Mouse (Mus musculus): ENCODE measurements around the gene Kcna5. TPM values are rescaled to one million over a fixed set of nuclear protein-coding genes. Genes with fewer than 3 reads are reported as not detected.

Gene Kcna5
- not detected in 3 replicates for total RNA-seq (2017)

DNA sequence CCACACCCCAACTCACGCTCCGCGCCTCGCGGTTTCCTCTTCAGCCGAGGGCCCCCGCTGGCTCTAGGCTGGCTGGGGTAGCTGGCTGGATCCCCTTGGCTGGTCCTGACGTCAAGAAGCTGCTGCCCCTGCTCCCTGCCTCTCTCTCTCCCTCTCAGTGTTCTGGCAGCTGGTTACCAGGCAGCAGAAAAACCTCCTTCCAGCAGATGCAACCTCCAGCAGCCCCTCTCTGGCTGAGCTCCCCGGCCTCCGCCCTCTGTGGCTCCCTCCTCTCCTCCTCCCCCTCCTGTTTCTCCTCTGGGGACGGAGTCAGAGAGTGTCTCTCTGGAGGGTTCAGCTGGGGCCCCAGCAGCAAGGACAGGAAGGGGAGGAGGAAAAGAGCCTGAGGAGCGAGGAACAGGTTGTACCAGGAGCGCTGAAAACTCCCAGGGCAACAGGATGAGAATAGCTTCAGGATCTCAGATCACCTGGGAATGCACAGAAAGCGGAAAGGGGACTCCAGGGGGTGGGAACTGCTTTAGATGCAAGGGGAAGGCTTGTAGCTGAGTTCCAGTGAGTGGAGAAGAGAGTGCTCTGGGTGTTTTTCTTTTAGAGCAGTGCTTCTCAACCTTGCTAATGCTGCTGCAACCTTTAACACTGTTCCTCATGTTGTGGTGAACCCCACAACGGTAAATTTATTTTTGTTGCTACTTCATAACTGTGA is at the start of gene Kcna5:
Gene Kcna5 (minus strand): TSS at position 205 of the 703 bp plus-strand sequence.
- no peak for ATAC-seq (replicated peaks; ENCODE audit: insufficient number of reproducible peaks, low FRiP score, low TSS enrichment, poor library complexity, severe bottlenecking)

DNA sequence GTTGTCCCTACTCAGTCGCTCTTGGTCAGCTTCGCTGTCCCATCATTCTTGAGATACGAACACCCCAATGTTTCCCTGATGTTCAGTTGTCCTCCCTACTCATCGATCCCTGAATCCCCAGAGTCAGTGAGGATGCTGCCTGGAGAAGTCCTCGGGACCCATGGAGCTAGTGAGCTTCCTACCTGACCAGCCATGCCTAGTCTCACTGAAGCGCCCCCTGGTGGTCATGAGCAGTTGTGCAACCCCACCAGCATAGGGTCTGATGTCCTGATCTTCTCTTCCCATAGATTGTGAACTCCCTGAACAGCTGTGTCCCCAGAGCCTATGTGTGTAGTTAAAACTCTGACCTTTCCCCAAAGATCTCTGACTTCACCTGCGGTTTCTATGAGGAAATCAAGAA is 47.9 kb upstream of the Kcna5 start:
- ATAC-seq (replicated peaks; ENCODE audit: insufficient number of reproducible peaks, low FRiP score, low TSS enrichment, poor library complexity, severe bottlenecking), result no peak

DNA sequence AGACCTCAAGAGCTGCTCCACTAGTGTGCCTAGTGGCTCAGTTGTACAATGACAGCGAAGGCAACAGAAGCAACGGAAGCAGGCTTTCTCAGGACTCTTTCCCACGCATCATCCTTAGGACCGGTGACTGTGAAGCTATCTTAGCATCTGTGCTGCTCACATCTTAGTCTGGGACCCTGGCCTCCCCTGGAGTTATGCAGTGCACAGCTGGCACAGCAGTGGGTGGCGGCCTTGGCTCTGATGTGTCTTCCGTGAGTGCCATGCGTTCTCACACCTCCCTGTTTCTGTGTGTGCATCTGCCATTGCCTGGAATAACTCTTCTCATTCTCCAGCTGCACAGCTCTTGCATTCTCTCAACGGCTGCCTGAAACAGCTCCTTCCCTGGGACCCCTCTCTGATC is 46.4 kb upstream of the Kcna5 start:
- ATAC-seq (replicated peaks; ENCODE audit: insufficient number of reproducible peaks, low FRiP score, low TSS enrichment, poor library complexity, severe bottlenecking), result no peak

DNA sequence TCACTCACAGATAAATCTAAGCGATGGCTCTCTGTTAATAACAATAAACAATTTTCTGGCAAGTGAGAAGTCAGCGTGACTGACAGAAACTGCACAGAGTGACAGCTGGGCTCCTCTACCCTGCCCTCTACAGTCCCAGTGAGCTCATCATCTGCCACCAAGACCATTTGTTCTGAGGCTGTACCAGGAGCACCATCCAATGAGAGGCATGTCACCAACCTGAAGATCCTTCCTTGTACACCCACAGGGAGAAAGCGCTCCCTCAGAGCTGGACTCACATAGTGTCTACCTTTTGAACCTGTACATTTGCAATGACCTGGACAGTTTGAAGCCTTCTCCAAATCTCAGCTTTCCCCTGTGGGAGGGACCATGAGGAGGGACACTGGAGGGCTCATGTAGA is 45.4 kb upstream of the Kcna5 start:
- no peak for ATAC-seq (replicated peaks; ENCODE audit: insufficient number of reproducible peaks, low FRiP score, low TSS enrichment, poor library complexity, severe bottlenecking)

DNA sequence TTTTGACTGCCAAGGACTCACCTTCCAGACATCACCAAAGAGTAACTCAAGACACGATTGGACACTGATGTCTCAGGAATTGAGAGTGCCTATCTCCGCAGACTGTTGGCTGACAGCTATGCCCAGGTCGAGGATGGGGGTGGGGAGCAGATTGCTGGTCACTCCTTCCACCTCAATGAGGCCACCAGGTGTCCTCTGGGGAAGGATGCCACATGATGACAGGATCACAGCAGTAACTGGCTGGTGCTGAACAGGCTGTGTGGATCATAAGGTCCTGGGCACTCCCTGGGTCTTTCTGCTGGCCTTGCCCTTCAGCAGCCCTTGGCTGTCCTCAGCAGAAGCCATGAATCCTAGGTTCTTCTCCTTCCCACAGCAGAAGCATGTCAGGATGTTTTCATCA is 42.2 kb upstream of the Kcna5 start:
- ATAC-seq (replicated peaks; ENCODE audit: insufficient number of reproducible peaks, low FRiP score, low TSS enrichment, poor library complexity, severe bottlenecking), result no peak

DNA sequence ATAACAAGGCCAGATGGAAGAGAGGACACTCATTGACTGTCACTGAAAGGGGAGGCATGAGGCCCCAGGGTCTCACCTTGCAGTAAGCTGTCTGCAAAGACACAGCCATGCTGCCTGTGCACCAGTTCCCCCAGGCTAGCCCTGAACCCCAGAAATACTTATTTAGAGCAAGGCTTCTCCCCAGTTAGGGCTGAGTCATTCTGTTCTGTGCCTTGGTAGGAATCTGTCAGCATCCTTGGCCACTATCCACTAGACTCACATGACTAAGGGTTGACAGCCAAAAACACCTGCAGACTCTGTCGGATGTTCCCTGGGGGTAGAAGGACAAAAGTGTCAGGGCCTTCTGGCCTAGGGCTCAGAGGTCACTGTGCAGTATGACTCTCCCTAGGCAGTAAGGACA is 41.4 kb upstream of the Kcna5 start:
- ATAC-seq (replicated peaks; ENCODE audit: insufficient number of reproducible peaks, low FRiP score, low TSS enrichment, poor library complexity, severe bottlenecking), result no peak

DNA sequence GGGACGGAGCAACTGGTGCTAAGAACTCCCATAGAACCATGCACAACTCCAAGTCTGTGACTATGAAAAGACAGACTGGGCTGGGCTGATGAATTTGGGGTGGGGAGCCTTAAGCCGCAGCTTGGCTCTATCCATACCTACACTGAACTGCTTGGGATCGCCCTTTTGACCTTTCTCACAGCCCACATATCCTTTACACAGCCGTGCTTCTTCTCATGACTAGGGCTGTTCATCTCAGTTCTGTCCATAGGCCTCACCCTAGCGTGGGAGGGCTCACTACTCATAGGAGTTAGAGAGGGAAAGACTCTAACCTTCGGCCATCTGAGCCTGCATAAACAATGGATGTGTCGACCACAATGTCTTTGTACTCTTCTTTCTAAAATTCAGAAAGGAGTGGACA is 39.6 kb upstream of the Kcna5 start:
- no peak for ATAC-seq (replicated peaks; ENCODE audit: insufficient number of reproducible peaks, low FRiP score, low TSS enrichment, poor library complexity, severe bottlenecking)

DNA sequence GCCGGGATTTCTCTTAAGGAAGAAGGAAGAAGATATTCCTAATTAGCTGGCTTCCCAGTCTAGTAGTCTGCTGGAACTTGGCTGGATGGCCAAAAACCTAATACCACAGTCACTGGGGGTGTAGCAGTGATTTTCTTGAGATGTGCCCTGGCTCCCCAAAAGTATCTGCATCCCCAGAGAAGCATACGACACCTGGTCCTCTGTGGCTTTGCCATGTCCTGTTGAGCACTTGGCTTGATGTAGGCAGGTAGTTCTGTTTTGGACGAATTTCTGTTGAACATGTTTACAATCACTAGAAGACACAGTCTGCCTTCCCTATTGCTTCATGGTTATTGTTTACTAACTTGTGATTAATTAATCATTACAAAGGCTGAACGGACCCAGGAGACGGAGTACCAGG is 37.8 kb upstream of the Kcna5 start:
- no peak for ATAC-seq (replicated peaks; ENCODE audit: insufficient number of reproducible peaks, low FRiP score, low TSS enrichment, poor library complexity, severe bottlenecking)

DNA sequence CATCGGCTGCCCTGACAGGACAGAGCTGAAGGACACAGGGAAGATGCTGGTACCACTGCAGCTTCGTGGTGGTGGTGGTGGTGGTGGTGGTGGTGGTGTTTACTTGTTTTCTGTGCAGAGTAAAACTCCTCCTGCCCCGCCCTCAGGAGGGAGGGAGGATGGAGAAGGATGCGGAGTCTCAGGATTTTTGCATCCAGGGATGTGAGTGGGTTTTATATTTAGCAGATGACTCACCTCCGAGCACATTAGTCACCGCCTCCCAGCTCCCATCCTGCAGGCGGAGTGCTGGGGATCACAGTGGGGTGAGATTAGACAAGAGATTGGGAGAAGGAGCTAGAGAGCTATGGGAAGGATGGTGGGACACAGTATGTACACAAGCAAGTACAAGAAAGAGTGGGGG is 34.6 kb upstream of the Kcna5 start:
- no peak for ATAC-seq (replicated peaks; ENCODE audit: insufficient number of reproducible peaks, low FRiP score, low TSS enrichment, poor library complexity, severe bottlenecking)

DNA sequence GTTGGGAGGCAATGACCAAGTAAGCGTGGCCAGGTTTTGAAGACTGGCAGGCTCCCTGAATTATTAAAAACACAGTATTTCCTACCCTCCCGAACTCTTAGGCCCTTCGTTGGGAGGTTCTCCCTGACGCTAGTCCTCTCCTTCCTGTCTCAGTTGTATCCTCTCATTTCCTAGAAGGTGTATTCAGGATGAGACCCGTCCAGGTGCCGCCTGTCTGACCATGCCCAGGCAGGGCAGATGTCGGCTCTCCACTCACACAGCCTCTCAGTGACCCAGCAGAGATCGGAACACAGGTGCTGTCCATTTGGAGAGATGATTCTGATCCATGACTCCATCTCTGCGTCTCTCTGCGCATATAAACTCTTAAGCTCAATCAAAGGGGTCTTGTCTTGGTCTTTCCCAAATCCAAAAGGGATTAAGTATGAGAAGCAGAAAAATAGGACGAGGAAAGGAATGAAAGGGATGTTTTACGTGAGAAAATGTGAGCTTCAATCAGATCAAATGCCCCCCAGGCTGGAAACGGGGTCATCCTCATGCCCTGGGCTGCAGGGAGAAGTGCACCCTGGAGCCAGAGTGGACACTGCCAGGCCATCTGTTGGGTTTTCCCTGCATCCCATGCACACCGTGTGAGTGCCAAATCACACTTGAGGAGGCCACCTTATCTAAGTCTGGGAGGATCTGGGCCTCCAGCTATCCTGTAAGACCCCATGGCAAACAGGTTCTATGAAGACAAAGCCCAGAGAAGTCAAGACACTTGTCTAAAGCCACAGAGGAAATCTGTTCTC is 33.0 kb upstream of the Kcna5 start:
- ATAC-seq (replicated peaks; ENCODE audit: insufficient number of reproducible peaks, low FRiP score, low TSS enrichment, poor library complexity, severe bottlenecking), result no peak

DNA sequence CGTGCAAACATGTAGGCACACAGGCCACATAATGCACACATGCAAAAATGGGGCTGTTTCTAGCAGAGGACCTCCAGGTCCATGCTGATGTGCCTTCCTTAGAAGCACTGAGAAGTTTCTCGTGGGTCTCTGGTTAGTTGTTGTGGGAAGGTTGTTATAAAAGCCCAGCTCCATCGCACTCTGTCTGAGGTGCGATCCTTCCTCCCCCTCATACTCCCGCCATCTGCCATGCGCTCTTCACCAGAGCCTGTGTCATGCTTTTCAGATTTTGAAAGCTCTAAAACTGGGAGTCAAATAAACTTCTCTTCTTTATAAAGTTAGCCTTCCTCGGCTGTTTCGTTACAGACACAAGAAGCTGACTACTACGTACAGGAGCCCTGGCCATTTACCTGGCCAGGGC is 32.1 kb upstream of the Kcna5 start:
- no peak for ATAC-seq (replicated peaks; ENCODE audit: insufficient number of reproducible peaks, low FRiP score, low TSS enrichment, poor library complexity, severe bottlenecking)

DNA sequence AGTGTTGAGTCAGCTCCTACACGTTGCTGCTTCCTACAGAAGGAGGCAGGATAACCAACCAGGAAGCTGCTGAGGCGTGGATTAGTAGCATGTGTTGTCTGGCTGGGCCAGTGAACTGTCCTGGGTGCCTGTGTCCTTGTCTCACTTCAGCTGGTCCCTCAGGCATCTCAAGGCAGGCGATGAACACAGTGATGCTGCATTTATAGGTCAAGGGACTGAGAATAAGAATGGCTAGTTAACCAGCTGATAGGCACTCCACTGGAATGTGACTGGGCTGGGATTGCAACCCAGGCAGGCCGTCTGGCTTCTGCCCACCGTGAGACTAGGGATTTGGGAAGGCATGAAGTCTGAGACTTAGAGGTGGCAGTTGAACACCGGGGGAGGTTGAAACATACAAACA is 29.2 kb upstream of the Kcna5 start:
- no peak for ATAC-seq (replicated peaks; ENCODE audit: insufficient number of reproducible peaks, low FRiP score, low TSS enrichment, poor library complexity, severe bottlenecking)

DNA sequence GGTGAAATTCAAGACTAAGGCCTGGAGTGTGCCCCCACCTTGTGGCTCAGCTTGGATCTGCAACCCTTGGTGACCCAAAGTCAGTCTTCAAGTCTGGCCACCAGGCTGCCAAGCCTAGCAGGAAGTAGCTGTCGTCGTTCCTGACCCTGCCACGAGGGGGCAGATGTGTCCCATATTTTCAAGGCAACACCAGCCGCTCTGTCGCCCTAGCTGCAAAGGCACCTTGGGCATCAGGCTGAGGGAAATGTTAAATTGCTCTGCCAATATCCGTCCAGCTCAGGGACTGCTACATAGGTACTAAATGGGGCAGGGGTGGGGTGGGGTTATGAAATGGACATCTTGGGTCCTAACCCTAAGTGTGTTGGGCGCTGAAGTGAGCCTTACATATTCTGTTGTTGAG is 28.7 kb upstream of the Kcna5 start:
- no peak for ATAC-seq (replicated peaks; ENCODE audit: insufficient number of reproducible peaks, low FRiP score, low TSS enrichment, poor library complexity, severe bottlenecking)

DNA sequence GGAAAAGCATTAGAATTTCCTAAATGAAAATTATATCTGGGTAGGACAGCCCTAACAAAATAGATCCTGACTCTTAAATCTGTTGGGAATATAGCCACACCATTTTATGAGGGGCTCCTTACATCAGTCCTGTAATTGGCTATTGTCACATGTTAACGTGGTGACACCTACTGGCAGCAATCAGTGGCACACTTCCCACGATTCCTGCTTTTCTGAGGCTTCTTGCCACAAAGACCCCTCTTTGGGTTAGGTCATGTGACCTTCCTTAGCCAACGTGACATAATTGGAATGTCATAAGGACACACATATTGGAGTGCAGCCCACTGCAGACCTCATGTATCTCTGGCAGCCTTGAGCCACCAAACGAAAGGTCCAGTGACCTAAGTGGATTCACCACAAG is 26.5 kb upstream of the Kcna5 start:
- no peak for ATAC-seq (replicated peaks; ENCODE audit: insufficient number of reproducible peaks, low FRiP score, low TSS enrichment, poor library complexity, severe bottlenecking)

DNA sequence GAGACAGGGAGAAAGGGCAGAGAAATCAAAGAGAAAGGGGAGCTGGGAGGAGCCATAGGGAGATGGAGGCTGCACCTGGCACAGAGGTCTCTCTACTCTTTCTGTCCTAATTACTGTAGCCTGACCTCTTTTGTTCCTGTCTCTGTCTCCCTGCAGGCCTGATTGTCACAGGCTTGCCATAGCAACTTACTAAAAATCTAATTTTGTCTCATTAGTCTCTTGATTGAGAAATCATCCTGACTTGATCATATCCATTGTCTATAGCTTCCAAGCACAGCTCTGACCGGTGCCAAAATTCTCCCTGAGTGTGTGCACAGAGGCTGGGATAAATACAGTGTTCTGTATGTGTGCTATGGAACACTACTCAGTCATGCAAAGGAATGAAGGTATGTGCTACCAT is 25.5 kb upstream of the Kcna5 start:
- no peak for ATAC-seq (replicated peaks; ENCODE audit: insufficient number of reproducible peaks, low FRiP score, low TSS enrichment, poor library complexity, severe bottlenecking)

DNA sequence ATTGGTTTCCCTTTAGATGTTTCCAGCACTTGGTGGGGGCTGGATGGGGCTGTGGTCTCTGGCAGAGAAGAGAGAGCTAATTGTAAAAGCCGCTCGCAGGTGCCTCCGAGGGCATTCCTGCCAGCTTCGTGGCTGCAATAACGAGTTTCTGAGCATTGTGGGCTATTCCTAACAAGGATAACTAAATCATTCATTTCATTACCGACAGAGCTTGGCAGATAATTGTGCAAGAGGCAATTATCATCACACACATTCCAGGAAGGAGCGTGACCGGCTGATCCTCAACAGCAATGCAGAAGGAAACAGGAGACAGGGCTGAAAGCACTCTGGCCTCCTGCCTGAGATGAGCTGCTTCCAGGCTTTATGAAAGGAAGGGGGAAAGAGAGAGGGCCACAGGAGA is 24.8 kb upstream of the Kcna5 start:
- ATAC-seq (replicated peaks; ENCODE audit: insufficient number of reproducible peaks, low FRiP score, low TSS enrichment, poor library complexity, severe bottlenecking), result no peak

DNA sequence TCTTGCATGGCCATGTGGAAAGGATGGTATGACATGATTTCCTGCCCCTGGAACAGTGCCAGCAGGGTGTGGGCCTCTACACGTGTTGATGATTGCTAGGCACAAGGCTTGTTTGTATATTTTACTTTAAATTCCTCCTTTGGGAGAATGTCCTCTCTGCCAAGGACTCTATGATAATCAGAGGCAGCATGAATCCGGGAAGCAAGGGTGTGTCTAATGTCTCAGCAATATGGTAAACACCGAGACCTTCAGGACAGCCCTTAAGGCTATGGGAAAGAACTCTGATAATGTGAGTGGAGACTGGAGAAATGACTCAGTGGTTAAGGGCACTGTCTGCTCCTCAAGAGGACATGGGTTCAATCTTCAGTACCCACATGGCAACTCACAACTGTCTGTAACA is 23.1 kb upstream of the Kcna5 start:
- no peak for ATAC-seq (replicated peaks; ENCODE audit: insufficient number of reproducible peaks, low FRiP score, low TSS enrichment, poor library complexity, severe bottlenecking)

DNA sequence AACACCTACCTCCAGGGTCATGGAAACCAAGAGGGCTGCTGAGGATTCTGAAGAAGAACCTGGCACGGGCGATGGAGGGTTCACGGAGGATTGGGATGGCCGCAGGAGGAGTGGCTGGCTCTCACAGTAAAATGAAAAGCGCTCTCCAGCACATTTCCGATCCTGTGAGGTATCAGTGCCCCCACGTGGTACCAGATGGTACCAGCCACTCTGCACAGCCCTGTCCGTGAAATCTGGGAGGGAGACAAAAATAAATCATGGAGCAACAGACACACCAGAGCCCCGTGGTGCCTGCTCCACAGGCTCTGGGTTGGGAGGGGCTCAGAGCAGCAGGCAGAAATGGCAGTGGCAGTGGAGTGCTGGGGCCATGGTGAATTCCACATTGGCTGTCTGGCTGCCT is 18.6 kb upstream of the Kcna5 start:
- ATAC-seq (replicated peaks; ENCODE audit: insufficient number of reproducible peaks, low FRiP score, low TSS enrichment, poor library complexity, severe bottlenecking), result no peak

DNA sequence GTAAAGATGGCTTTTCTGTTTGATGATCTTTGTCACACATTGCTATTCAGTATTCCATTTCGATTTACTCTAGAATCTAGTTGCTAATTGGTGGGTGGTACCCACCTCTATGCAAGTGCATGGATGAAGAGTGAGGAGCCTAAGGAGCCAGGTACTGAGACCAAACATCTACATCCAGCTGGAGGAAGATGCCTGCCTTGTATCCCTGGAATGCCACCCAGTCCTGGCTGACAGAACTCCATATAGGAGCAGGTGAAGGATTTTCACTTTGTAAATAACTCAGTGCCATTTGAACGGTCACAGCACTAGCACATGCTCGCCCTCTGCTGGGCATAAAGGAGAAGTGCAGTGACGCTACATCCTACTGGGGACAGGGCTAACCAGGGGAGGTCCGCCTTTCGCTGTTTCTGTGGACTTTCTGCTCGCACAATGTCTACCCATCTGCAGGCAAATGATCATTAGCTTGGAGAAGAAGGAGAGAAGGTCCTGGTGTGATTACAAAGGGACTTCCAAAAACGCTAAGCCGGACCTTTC is 16.7 kb upstream of the Kcna5 start:
- ATAC-seq (replicated peaks; ENCODE audit: insufficient number of reproducible peaks, low FRiP score, low TSS enrichment, poor library complexity, severe bottlenecking), result no peak
